Mouse (Mus musculus): ENCODE measurements around the gene Il4i1. TPM values are rescaled to one million over a fixed set of nuclear protein-coding genes. Genes with fewer than 3 reads are reported as not detected.
A peak's percentile ranks its signal among the peaks of the same experiment; 100 is the strongest.

Gene Il4i1
- polyA plus RNA-seq, 1 experiment from 2014 or later = 0.88 TPM

GRCm38 (mm10) chr7:44863982-44864494 lies 47.9 kb downstream of the Il4i1 start:
- TF ChIP-seq CTCF (IDR thresholded peaks at IDR 0.05; ENCODE audit: low read depth) = no peak
- Histone ChIP-seq H3K27ac (no peak overlapping the region), H3K36me3 (ENCODE audit: insufficient read depth, low read length) (peaks cover 38% of the 10 kb centered on the region), H3K4me2 (ENCODE audit: low read length) (no peak overlapping the region), H3K27me3 (ENCODE audit: insufficient read depth, low read length) (no peaks in the 10 kb centered on the region), H3K9me3 (replicated peaks; ENCODE audit: low read length) (no peaks in the 10 kb centered on the region), H3K9ac (ENCODE audit: low read depth, low read length) (no peak overlapping the region), H3K4me3 (replicated peaks; ENCODE audit: low read depth, low read length) (no peak overlapping the region), H3K4me1 (replicated peaks; ENCODE audit: insufficient read depth, low read length) (peaks cover 29% of the 10 kb centered on the region)
- 87% methylated on average over 11 of the region's 11 CpGs for WGBS
- ATAC-seq (replicated peaks; ENCODE audit: low FRiP score, low read depth) = no peak
- DNase-seq (ENCODE audit: low spot score) = no peak

GRCm38 (mm10) chr7:44864595-44865542 lies 48.7 kb downstream of the Il4i1 start:
- ATAC-seq (replicated peaks; ENCODE audit: low FRiP score, low read depth) = no peak
- Histone ChIP-seq H3K4me1 (replicated peaks; ENCODE audit: insufficient read depth, low read length) (peaks cover 29% of the 10 kb centered on the region), H3K27me3 (ENCODE audit: insufficient read depth, low read length) (no peaks in the 10 kb centered on the region), H3K27ac (peak overlapping the region; percentile 100), H3K9me3 (replicated peaks; ENCODE audit: low read length) (no peaks in the 10 kb centered on the region), H3K4me3 (replicated peaks; ENCODE audit: low read depth, low read length) (no peak overlapping the region), H3K9ac (ENCODE audit: low read depth, low read length) (no peak overlapping the region), H3K36me3 (ENCODE audit: insufficient read depth, low read length) (peaks cover 38% of the 10 kb centered on the region), H3K4me2 (ENCODE audit: low read length) (no peak overlapping the region)
- no peak for DNase-seq (ENCODE audit: low spot score)
- TF ChIP-seq CTCF (IDR thresholded peaks at IDR 0.05; ENCODE audit: low read depth) = no peak
- 74% methylated on average over 24 of the region's 24 CpGs for WGBS

DNA sequence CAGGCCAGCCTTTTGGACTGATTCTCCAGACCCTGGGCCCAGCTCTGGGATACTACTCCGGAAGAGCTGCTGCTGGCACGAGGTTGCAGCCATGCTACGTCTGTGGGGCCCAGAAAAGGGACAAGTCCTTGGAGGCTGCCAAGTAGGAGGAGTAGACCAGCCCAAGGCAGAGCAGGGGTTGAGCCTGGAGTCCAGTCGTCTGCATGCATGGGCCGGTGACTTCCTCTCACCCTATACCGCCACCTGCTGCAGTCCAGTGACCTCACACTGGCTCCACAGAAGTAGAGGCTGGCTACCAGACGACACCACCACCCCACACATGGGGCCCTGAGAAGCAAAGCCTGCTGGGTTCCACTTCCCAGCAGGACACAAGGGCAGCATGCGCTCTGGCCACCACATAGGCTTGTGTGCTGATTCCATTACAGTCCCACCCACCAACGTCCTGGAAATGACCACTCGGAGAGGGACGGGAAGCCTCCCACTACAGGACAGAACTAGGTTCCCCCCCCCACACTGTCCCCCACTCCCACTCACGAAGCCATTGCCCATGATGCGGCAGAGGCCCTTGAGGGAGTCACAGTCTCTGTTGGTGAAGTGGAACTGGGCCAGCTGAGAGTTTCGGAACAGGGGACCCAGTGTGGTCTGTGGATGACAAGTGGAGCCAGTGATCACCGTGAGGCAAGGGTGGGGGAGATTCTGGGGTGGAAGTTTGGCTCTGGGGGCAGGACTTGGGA lies 50.3 kb downstream of the Il4i1 start:
- TF ChIP-seq CTCF (IDR thresholded peaks at IDR 0.05; ENCODE audit: low read depth) = peak; percentile 54
- Histone ChIP-seq H3K27me3 (ENCODE audit: insufficient read depth, low read length) (no peaks in the 10 kb centered on the region), H3K27ac (peak overlapping the region; percentile 100), H3K4me2 (ENCODE audit: low read length) (peak overlapping the region; percentile 55), H3K9ac (ENCODE audit: low read depth, low read length) (peak overlapping the region; percentile 37; the same call in 1 of the 2 replicates), H3K4me1 (replicated peaks; ENCODE audit: insufficient read depth, low read length) (peaks cover 33% of the 10 kb centered on the region), H3K9me3 (replicated peaks; ENCODE audit: low read length) (no peaks in the 10 kb centered on the region), H3K4me3 (replicated peaks; ENCODE audit: low read depth, low read length) (peak overlapping the region; percentile 96), H3K36me3 (ENCODE audit: insufficient read depth, low read length) (peaks cover 38% of the 10 kb centered on the region)
- DNase-seq (ENCODE audit: low spot score) (peak; percentile 86), ATAC-seq (replicated peaks; ENCODE audit: low FRiP score, low read depth) (peak; percentile 20)
- 15% methylated on average over 15 of the region's 15 CpGs for WGBS

DNA sequence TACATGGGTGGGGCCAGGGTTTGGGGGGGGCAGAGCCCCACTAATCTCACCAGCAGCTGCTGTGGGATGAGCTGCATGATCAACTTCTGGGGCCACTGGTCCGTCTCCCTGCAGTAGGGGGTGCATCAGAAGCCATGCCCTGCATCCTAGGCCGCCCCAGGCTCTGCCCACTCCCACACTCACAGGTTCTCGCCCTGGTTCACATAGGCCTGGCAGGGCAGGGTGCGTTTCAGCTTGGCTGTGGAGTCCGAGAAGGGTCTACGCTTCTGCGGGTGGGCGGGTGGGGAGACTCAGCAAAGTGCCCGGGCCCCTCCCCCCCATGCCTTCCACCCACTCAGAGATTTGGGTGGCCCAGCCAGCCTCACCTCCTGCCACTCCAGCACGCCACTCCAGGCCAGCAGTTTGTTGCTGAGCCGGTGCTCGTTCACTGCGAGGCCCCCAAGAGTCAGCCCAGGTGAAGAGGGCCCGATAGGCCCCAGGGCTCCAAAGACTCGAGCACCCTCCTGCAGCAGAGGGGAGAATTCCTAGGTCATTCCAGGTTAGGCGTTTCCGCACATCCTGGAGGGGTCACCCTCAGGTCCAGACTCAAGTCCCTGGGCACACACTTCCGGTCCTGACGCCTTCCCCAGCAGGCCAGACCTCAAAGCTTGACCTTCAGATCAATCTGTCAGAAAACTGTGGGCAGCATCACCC lies 51.0 kb downstream of the Il4i1 start:
- WGBS = 25% methylated on average over 18 of the region's 19 CpGs
- Histone ChIP-seq H3K9me3 (replicated peaks; ENCODE audit: low read length) (no peaks in the 10 kb centered on the region), H3K4me1 (replicated peaks; ENCODE audit: insufficient read depth, low read length) (peaks cover 33% of the 10 kb centered on the region), H3K36me3 (ENCODE audit: insufficient read depth, low read length) (peaks cover 35% of the 10 kb centered on the region), H3K27ac (peak overlapping the region; percentile 100), H3K4me3 (replicated peaks; ENCODE audit: low read depth, low read length) (peak overlapping the region; percentile 96), H3K27me3 (ENCODE audit: insufficient read depth, low read length) (no peaks in the 10 kb centered on the region), H3K4me2 (ENCODE audit: low read length) (peak overlapping the region; percentile 55), H3K9ac (ENCODE audit: low read depth, low read length) (peak overlapping the region; percentile 100)
- TF ChIP-seq CTCF (IDR thresholded peaks at IDR 0.05; ENCODE audit: low read depth) = no peak
- no peak for ATAC-seq (replicated peaks; ENCODE audit: low FRiP score, low read depth)
- no peak for DNase-seq (ENCODE audit: low spot score)

DNA sequence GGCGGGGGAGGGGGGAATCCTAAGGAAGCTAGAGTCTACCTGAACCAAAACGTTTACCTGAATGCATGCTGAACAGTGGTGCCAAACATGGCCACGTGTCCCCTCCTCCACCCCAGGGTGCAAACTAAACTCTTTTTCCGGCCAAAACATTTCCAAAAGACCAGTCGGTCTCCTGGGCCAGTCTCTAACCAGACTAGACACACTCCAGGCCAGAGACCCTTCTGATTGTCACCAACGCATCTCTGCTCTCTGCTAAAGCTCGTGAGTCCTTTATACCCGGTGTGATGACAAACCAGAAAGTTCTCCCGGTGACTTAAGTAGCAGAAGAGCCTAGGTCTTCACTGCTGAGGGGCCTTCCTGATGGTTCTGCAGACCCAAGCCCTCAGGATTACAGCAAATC lies 51.6 kb downstream of the Il4i1 start:
- H3K9me3 ChIP-seq (replicated peaks; ENCODE audit: low read length) = no peaks in the 10 kb centered on the region
- no peaks in the 10 kb centered on the region for H3K27me3 ChIP-seq (ENCODE audit: insufficient read depth, low read length)
- 21% methylated on average over 9 of the region's 9 CpGs for WGBS
- peak overlapping the region; percentile 96 for H3K4me3 ChIP-seq (replicated peaks; ENCODE audit: low read depth, low read length)
- no peak for ATAC-seq (replicated peaks; ENCODE audit: low FRiP score, low read depth)
- H3K9ac ChIP-seq (ENCODE audit: low read depth, low read length) = peak overlapping the region; percentile 100
- H3K4me1 ChIP-seq (replicated peaks; ENCODE audit: insufficient read depth, low read length) = peaks cover 33% of the 10 kb centered on the region
- TF ChIP-seq CTCF (IDR thresholded peaks at IDR 0.05; ENCODE audit: low read depth) = no peak
- DNase-seq (ENCODE audit: low spot score) = no peak
- peak overlapping the region; percentile 55 for H3K4me2 ChIP-seq (ENCODE audit: low read length)
- peak overlapping the region; percentile 100 for H3K27ac ChIP-seq
- H3K36me3 ChIP-seq (ENCODE audit: insufficient read depth, low read length) = peaks cover 29% of the 10 kb centered on the region

All from kidney, postnatal 0 days (tissue).